Mouse (Mus musculus) heart, embryonic 15.5 days (tissue): ENCODE data around the gene Jam3. TPM values are rescaled to one million over a fixed set of nuclear protein-coding genes. Genes with fewer than 3 reads are reported as not detected.

Experiments
- ATAC-seq: fragments of 200-750 bp; cut with Nextera tagmentation; replicated peaks from 2 replicates; pipeline ENCODE4 v1.8.0; 2017; ENCODE audit warnings: low read depth, moderate TSS enrichment; ENCODE audit not compliant: insufficient number of reproducible peaks, insufficient read depth, low FRiP score
- H3K27ac ChIP-seq: fragments of 300-500 bp; sonication (generic); 2 replicates; pipeline ENCODE4 v1.5.1; 2015; ENCODE audit warnings: mild to moderate bottlenecking, inconsistent platforms
- H3K27me3 ChIP-seq: fragments of 300-500 bp; sonication (generic); 2 replicates; pipeline ENCODE4 v1.6.1; 2015; ENCODE audit warnings: inconsistent platforms
- H3K36me3 ChIP-seq: fragments of 300-500 bp; sonication (generic); 2 replicates; pipeline ENCODE4 v1.6.1; 2015; ENCODE audit warnings: mild to moderate bottlenecking, inconsistent platforms
- H3K4me1 ChIP-seq: fragments of 300-500 bp; sonication (generic); replicated peaks from 2 replicates; pipeline ENCODE4 v1.6.1; 2015; ENCODE audit warnings: inconsistent platforms
- H3K4me2 ChIP-seq: fragments of 300-500 bp; sonication (generic); 2 replicates; pipeline ENCODE4 v1.6.1; 2015; ENCODE audit warnings: inconsistent platforms, mild to moderate bottlenecking, moderate library complexity
- H3K4me3 ChIP-seq: fragments of 300-500 bp; sonication (generic); 2 replicates; pipeline ENCODE4 v1.5.1; 2015; ENCODE audit warnings: mild to moderate bottlenecking, inconsistent platforms
- H3K9ac ChIP-seq: fragments of 300-500 bp; sonication (generic); 2 replicates; pipeline ENCODE4 v1.6.1; 2015; ENCODE audit warnings: mild to moderate bottlenecking, inconsistent platforms
- H3K9me3 ChIP-seq: fragments of 300-500 bp; sonication (generic); replicated peaks from 2 replicates; pipeline ENCODE4 v1.6.1; 2016; ENCODE audit warnings: inconsistent platforms
- WGBS: fragments of 180-500 bp; shearing (Covaris S2); methylation state at CpG from one replicate; pipeline ENCODE4 v1.1.7; 2015; ENCODE audit warnings: mixed read lengths; 5-methylcytosine and 5-hydroxymethylcytosine counted together
- polyA plus RNA-seq: library from polyadenylated mRNA; unstranded; fragments of >200 nt; fragmentation: Nextera tagmentation; extraction: Ambion mirVana; gene quantifications from 2 replicates; pipeline ENCODE4 v1.2.1, GENCODE M21; 2015

Jam3 gene
- polyA plus RNA-seq, 1 experiment from 2014 or later, result 44.6 TPM

- no peaks in the 10 kb centered on the region for H3K9me3 ChIP-seq
- WGBS, result 77% methylated on average over 3 of the region's 3 CpGs
- H3K4me2 ChIP-seq, result no peak overlapping the region
- no peak for ATAC-seq
- peaks cover 4% of the 10 kb centered on the region; the same call in 1 of the 2 replicates for H3K4me1 ChIP-seq
- H3K9ac ChIP-seq, result no peak overlapping the region
- no peaks in the 10 kb centered on the region for H3K27me3 ChIP-seq
- H3K4me3 ChIP-seq, result no peak overlapping the region
- no peak overlapping the region for H3K27ac ChIP-seq
- peaks cover 85% of the 10 kb centered on the region for H3K36me3 ChIP-seq
These were observed 67.8 kb downstream of the Jam3 start for GRCm38 (mm10) chr9:27087402-27087801.

GRCm38 (mm10) chr9:27086256-27086655 is 69.0 kb downstream of the Jam3 start:
- Histone ChIP-seq H3K27me3 (no peaks in the 10 kb centered on the region), H3K4me1 (peaks cover 4% of the 10 kb centered on the region; the same call in 1 of the 2 replicates), H3K9ac (no peak overlapping the region), H3K4me2 (no peak overlapping the region), H3K9me3 (no peaks in the 10 kb centered on the region), H3K4me3 (no peak overlapping the region), H3K36me3 (peaks cover 73% of the 10 kb centered on the region), H3K27ac (no peak overlapping the region)
- no peak for ATAC-seq
- 73% methylated on average over 5 of the region's 5 CpGs for WGBS

- H3K36me3 ChIP-seq, result peaks cover 51% of the 10 kb centered on the region
- no peak overlapping the region for H3K4me2 ChIP-seq
- H3K9me3 ChIP-seq, result no peaks in the 10 kb centered on the region
- no peak for ATAC-seq
- H3K27ac ChIP-seq, result no peak overlapping the region
- H3K4me1 ChIP-seq, result 0 out of 2 replicates have a peak, but pooled peaks cover 2% of the 10 kb centered on the region
- no peak overlapping the region for H3K9ac ChIP-seq
- H3K27me3 ChIP-seq, result no peaks in the 10 kb centered on the region
- H3K4me3 ChIP-seq, result no peak overlapping the region
These were observed 79.4 kb downstream of the Jam3 start for GRCm38 (mm10) chr9:27075812-27076211.

DNA sequence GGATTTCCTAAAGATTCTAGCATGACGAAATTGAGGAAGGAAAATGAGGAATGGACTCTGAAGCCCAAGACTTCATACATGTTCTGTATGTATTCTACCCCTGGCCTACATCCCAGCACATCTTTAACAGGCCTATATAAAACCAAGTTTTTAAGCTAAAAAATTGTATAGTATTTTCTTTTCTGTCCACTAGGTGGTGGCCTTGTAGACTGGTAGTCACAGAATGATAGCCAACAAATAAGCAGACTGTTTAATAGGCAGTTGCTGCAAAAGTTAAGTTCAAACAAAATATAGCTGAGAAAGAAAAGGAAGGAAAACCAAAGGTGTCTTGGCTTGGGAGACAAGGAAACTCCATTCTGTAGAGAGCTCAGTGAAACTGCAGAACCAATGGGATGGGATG is 80.5 kb downstream of the Jam3 start:
- ATAC-seq, result no peak
- no peak overlapping the region for H3K4me3 ChIP-seq
- H3K27ac ChIP-seq, result no peak overlapping the region
- H3K9me3 ChIP-seq, result no peaks in the 10 kb centered on the region
- 87% methylated on average over 1 of the region's 1 CpGs for WGBS
- no peak overlapping the region for H3K4me2 ChIP-seq
- H3K27me3 ChIP-seq, result no peaks in the 10 kb centered on the region
- H3K4me1 ChIP-seq, result 0 out of 2 replicates have a peak, but pooled peaks cover 2% of the 10 kb centered on the region
- no peak overlapping the region for H3K9ac ChIP-seq
- peaks cover 59% of the 10 kb centered on the region for H3K36me3 ChIP-seq

DNA sequence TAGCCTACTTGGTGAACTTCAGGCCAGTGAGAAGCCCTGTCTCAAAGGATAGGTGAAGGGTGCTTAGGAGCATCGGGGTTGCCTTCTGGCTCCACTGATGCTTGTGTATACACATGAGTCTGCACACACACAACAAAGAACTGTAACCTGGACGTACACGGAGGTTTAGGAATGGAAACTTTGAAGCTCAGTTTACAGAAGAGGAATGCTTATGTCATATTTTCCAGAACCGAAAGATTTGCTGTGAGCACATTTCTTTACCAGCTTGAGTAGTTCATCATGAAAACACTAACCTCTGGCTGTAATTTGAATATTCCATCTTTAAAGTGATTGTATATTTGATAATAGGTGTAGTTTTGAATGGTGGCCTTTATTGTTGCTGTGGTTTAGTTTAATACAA is 84.3 kb downstream of the Jam3 start:
- 76% methylated on average over 4 of the region's 4 CpGs for WGBS
- 0 out of 2 replicates have a peak, but pooled peaks cover 2% of the 10 kb centered on the region for H3K4me1 ChIP-seq
- H3K27ac ChIP-seq, result no peak overlapping the region
- no peak overlapping the region for H3K9ac ChIP-seq
- H3K4me2 ChIP-seq, result no peak overlapping the region
- H3K36me3 ChIP-seq, result peaks cover 61% of the 10 kb centered on the region
- H3K4me3 ChIP-seq, result no peak overlapping the region
- no peaks in the 10 kb centered on the region for H3K9me3 ChIP-seq
- ATAC-seq, result no peak
- no peaks in the 10 kb centered on the region for H3K27me3 ChIP-seq

DNA sequence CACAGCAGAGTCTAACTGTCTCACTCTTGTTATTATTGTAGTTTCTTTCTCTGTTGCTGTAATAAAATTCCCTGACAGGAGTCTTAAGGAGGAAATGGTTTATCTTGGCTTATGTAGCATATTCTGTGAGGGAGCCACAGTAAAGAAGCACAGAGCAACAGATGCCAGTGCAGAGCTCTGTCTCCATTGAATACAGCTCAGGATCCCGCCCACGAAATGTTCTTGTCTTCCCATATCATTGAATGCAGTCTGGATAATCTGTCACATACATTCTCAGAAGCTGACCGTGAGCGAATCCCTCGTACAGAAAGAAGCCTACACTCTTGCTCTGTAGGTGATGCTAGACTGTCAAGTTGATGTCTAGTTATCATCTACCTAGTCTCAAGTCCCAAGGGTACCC is 96.9 kb downstream of the Jam3 start:
- Histone ChIP-seq H3K4me1 (no peaks in the 10 kb centered on the region), H3K27me3 (no peaks in the 10 kb centered on the region), H3K9me3 (no peaks in the 10 kb centered on the region), H3K9ac (no peak overlapping the region), H3K4me3 (no peak overlapping the region), H3K27ac (no peak overlapping the region), H3K36me3 (peaks cover 80% of the 10 kb centered on the region), H3K4me2 (no peak overlapping the region)
- WGBS, result 92% methylated on average over 5 of the region's 5 CpGs
- no peak for ATAC-seq

DNA sequence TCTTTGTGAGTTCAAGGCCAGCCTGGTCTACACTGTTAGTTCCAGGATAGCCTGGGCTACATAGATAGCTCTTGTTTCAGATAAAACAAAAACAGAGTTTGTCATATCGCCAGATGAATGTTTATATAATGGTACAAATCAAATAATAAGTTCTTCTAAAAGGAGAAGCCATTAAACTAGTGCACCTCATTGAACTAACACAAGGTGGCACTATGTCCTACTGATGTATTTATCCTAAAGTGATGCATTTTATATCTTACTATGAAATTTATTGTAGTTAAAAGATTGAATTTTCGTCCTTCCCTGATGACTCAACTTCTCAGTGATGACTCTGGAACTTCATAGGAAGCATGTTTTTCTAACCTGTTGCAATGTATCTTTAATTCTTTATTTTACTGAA is 105.7 kb downstream of the Jam3 start:
- no peak overlapping the region for H3K4me3 ChIP-seq
- 91% methylated on average over 2 of the region's 2 CpGs for WGBS
- no peak for ATAC-seq
- no peak overlapping the region for H3K9ac ChIP-seq
- no peaks in the 10 kb centered on the region for H3K9me3 ChIP-seq
- no peaks in the 10 kb centered on the region for H3K4me1 ChIP-seq
- no peaks in the 10 kb centered on the region for H3K27me3 ChIP-seq
- no peak overlapping the region for H3K27ac ChIP-seq
- peaks cover 81% of the 10 kb centered on the region for H3K36me3 ChIP-seq
- H3K4me2 ChIP-seq, result no peak overlapping the region

Other genes starting within 250 kb of the Jam3 start
- 0.06 TPM in 1 of 2 replicates, not detected in the other for gene Gm1110, start 232.3 kb downstream of the Jam3 start, polyA plus RNA-seq
- 42.2 and 42.6 TPM in 2 replicates for gene Acad8, start 155.9 kb downstream of the Jam3 start, polyA plus RNA-seq
- 80.8 and 86.1 TPM in 2 replicates for gene Thyn1, start 155.7 kb downstream of the Jam3 start, polyA plus RNA-seq
- gene Vps26b, start 125.4 kb downstream of the Jam3 start, polyA plus RNA-seq, result 19.0 and 22.8 TPM in 2 replicates
- gene Ncapd3, start 125.2 kb downstream of the Jam3 start, polyA plus RNA-seq, result 16.7 and 20.1 TPM in 2 replicates
- gene Igsf9b, start 143.8 kb upstream of the Jam3 start, polyA plus RNA-seq, result 4.0 and 5.1 TPM in 2 replicates
- gene Spata19, start 241.4 kb upstream of the Jam3 start, polyA plus RNA-seq, result not detected in 2 replicates